Mouse (Mus musculus) kidney, embryonic 16.5 days (tissue): ENCODE measurements around the gene Mpp6. TPM values are rescaled to one million over a fixed set of nuclear protein-coding genes. Genes with fewer than 3 reads are reported as not detected.

Experiments
- ATAC-seq: fragments of 200-750 bp; cut with Nextera tagmentation; 2 replicates; pipeline ENCODE4 v1.8.0; 2017; ENCODE audit warnings: moderate TSS enrichment; ENCODE audit not compliant: low FRiP score, low TSS enrichment
- H3K27ac ChIP-seq: fragments of 300-500 bp; sonication (generic); 2 replicates; pipeline ENCODE4 v1.5.1; 2014; ENCODE audit warnings: low read length
- H3K27me3 ChIP-seq: fragments of 300-500 bp; sonication (generic); 2 replicates; pipeline ENCODE4 v1.6.1; 2014; ENCODE audit warnings: low read length, control low read depth, mixed read lengths; ENCODE audit not compliant: insufficient read depth
- H3K36me3 ChIP-seq: fragments of 300-500 bp; sonication (generic); 2 replicates; pipeline ENCODE4 v1.6.1; 2014; ENCODE audit warnings: low read length, control low read depth, mixed read lengths; ENCODE audit not compliant: insufficient read depth
- H3K4me1 ChIP-seq: fragments of 300-500 bp; sonication (generic); 2 replicates; pipeline ENCODE4 v1.6.1; 2014; ENCODE audit warnings: low read length, control low read depth, mixed read lengths; ENCODE audit not compliant: insufficient read depth
- H3K4me2 ChIP-seq: fragments of 300-500 bp; sonication (generic); replicated peaks from 2 replicates; pipeline ENCODE4 v1.6.1; 2014; ENCODE audit warnings: low read depth, low read length
- H3K4me3 ChIP-seq: fragments of 300-500 bp; sonication (generic); 2 replicates; pipeline ENCODE4 v1.5.1; 2014; ENCODE audit warnings: mild to moderate bottlenecking, low read length
- H3K9ac ChIP-seq: fragments of 300-500 bp; sonication (generic); replicated peaks from 2 replicates; pipeline ENCODE4 v1.6.1; 2014; ENCODE audit warnings: low read length
- H3K9me3 ChIP-seq: fragments of 300-500 bp; sonication (generic); 2 replicates; pipeline ENCODE4 v1.6.1; 2016; ENCODE audit warnings: low read length, control low read depth
- WGBS: fragments of 180-500 bp; shearing (Covaris S2); extraction: QIAGEN DNeasy Blood & Tissue Kit; methylation state at CpG from one replicate; pipeline ENCODE4 v1.1.7; 2014; 5-methylcytosine and 5-hydroxymethylcytosine counted together
- polyA plus RNA-seq: library from polyadenylated mRNA; unstranded; fragments of >200 nt; fragmentation: Nextera tagmentation; extraction: Ambion mirVana; gene quantifications from 2 replicates; pipeline ENCODE4 v1.2.1, GENCODE M21; 2015

The Mpp6 gene
- polyA plus RNA-seq: 81.5 and 84.7 TPM in 2 replicates

- ATAC-seq: peak; percentile 95
- peaks cover 27% of the 10 kb centered on the region for H3K4me1 ChIP-seq
- peak within 1 kb of the TSS; percentile 83 for H3K27ac ChIP-seq
- no peaks in the 10 kb centered on the region for H3K9me3 ChIP-seq
- no peaks in the 10 kb centered on the region for H3K36me3 ChIP-seq
- H3K9ac ChIP-seq: peak within 1 kb of the TSS; percentile 93
- H3K4me2 ChIP-seq: peak within 1 kb of the TSS; percentile 91
- peak within 1 kb of the TSS; percentile 92 for H3K4me3 ChIP-seq
- WGBS: under 1% methylated on average over 50 of the region's 74 CpGs
- no peaks in the 10 kb centered on the region for H3K27me3 ChIP-seq
These were observed at the start of gene Mpp6 for GRCm38 (mm10) chr6:50109757-50110378. Gene Mpp6, plus strand, starts transcription at chr6:50110241.

GRCm38 (mm10) chr6:50066172-50066571, 43.9 kb upstream of the Mpp6 start:
- Histone ChIP-seq H3K4me1 (no peaks in the 10 kb centered on the region), H3K4me2 (no peak overlapping the region), H3K27ac (no peak overlapping the region), H3K27me3 (no peaks in the 10 kb centered on the region), H3K4me3 (no peak overlapping the region), H3K36me3 (no peaks in the 10 kb centered on the region), H3K9ac (no peak overlapping the region), H3K9me3 (no peaks in the 10 kb centered on the region)
- ATAC-seq: no peak
- WGBS: 90% methylated on average over 6 of the region's 6 CpGs

GRCm38 (mm10) chr6:50068490-50068889, 41.6 kb upstream of the Mpp6 start:
- H3K27me3 ChIP-seq: no peaks in the 10 kb centered on the region
- H3K36me3 ChIP-seq: no peaks in the 10 kb centered on the region
- no peak for ATAC-seq
- H3K27ac ChIP-seq: no peak overlapping the region
- H3K4me3 ChIP-seq: no peak overlapping the region
- H3K4me2 ChIP-seq: no peak overlapping the region
- H3K9ac ChIP-seq: no peak overlapping the region
- no peaks in the 10 kb centered on the region for H3K4me1 ChIP-seq
- H3K9me3 ChIP-seq: no peaks in the 10 kb centered on the region

- Histone ChIP-seq H3K36me3 (no peaks in the 10 kb centered on the region), H3K27me3 (no peaks in the 10 kb centered on the region; the same call in 1 of the 2 replicates), H3K27ac (no peak overlapping the region), H3K9me3 (no peaks in the 10 kb centered on the region), H3K4me1 (no peaks in the 10 kb centered on the region), H3K9ac (no peak overlapping the region), H3K4me2 (no peak overlapping the region), H3K4me3 (no peak overlapping the region)
- 89% methylated on average over 3 of the region's 3 CpGs for WGBS
- ATAC-seq: no peak
These were observed 34.8 kb upstream of the Mpp6 start for GRCm38 (mm10) chr6:50075248-50075647.

- no peak for ATAC-seq
These were observed 33.6 kb upstream of the Mpp6 start for GRCm38 (mm10) chr6:50076473-50076872.

GRCm38 (mm10) chr6:50080431-50080830, 29.6 kb upstream of the Mpp6 start:
- Histone ChIP-seq H3K9ac (no peak overlapping the region), H3K27ac (no peak overlapping the region), H3K4me3 (no peak overlapping the region), H3K4me2 (no peak overlapping the region), H3K4me1 (no peaks in the 10 kb centered on the region), H3K36me3 (no peaks in the 10 kb centered on the region), H3K27me3 (no peaks in the 10 kb centered on the region; the same call in 1 of the 2 replicates), H3K9me3 (no peaks in the 10 kb centered on the region)
- no peak for ATAC-seq
- whole genome bisulfite sequencing: 76% methylated on average over 7 of the region's 7 CpGs

More at GRCm38 (mm10) chr6:50076473-50076872, 33.6 kb upstream of the Mpp6 start:
- Histone ChIP-seq H3K4me3 (no peak overlapping the region), H3K27me3 (no peaks in the 10 kb centered on the region; the same call in 1 of the 2 replicates), H3K4me2 (no peak overlapping the region), H3K9me3 (no peaks in the 10 kb centered on the region), H3K4me1 (no peaks in the 10 kb centered on the region), H3K36me3 (no peaks in the 10 kb centered on the region), H3K27ac (no peak overlapping the region), H3K9ac (no peak overlapping the region)
- WGBS: 38% methylated on average over 2 of the region's 2 CpGs

- Histone ChIP-seq H3K4me2 (no peak overlapping the region), H3K9ac (no peak overlapping the region), H3K36me3 (no peaks in the 10 kb centered on the region), H3K27ac (no peak overlapping the region), H3K9me3 (no peaks in the 10 kb centered on the region), H3K4me1 (no peaks in the 10 kb centered on the region), H3K4me3 (no peak overlapping the region), H3K27me3 (no peaks in the 10 kb centered on the region)
- ATAC-seq: no peak
- 86% methylated on average over 4 of the region's 4 CpGs for WGBS
These were observed 24.8 kb upstream of the Mpp6 start for GRCm38 (mm10) chr6:50085206-50085605.

- WGBS: 80% methylated on average over 5 of the region's 5 CpGs
- no peak for ATAC-seq
- Histone ChIP-seq H3K27ac (no peak overlapping the region), H3K4me2 (no peak overlapping the region), H3K27me3 (no peaks in the 10 kb centered on the region), H3K9me3 (peaks cover 2% of the 10 kb centered on the region; the same call in 1 of the 2 replicates), H3K36me3 (no peaks in the 10 kb centered on the region), H3K4me1 (no peaks in the 10 kb centered on the region), H3K4me3 (no peak overlapping the region), H3K9ac (no peak overlapping the region)
These were observed 20.7 kb upstream of the Mpp6 start for GRCm38 (mm10) chr6:50089333-50089732.

- Histone ChIP-seq H3K4me1 (no peaks in the 10 kb centered on the region), H3K9ac (no peak overlapping the region), H3K9me3 (peaks cover 5% of the 10 kb centered on the region; the same call in 1 of the 2 replicates), H3K4me3 (no peak overlapping the region), H3K36me3 (no peaks in the 10 kb centered on the region), H3K4me2 (no peak overlapping the region), H3K27me3 (no peaks in the 10 kb centered on the region), H3K27ac (no peak overlapping the region)
- no peak for ATAC-seq
- WGBS: 71% methylated on average over 7 of the region's 7 CpGs
These were observed 19.8 kb upstream of the Mpp6 start for GRCm38 (mm10) chr6:50090221-50090620.

GRCm38 (mm10) chr6:50091462-50092154, 18.4 kb upstream of the Mpp6 start:
- H3K9ac ChIP-seq: no peak overlapping the region
- 78% methylated on average over 7 of the region's 7 CpGs for WGBS

More at GRCm38 (mm10) chr6:50091462-50092154, 18.4 kb upstream of the Mpp6 start:
- no peak for ATAC-seq
- H3K4me3 ChIP-seq: no peak overlapping the region
- no peaks in the 10 kb centered on the region for H3K36me3 ChIP-seq
- H3K27ac ChIP-seq: no peak overlapping the region
- H3K4me2 ChIP-seq: no peak overlapping the region
- peaks cover 5% of the 10 kb centered on the region; the same call in 1 of the 2 replicates for H3K9me3 ChIP-seq
- no peaks in the 10 kb centered on the region for H3K4me1 ChIP-seq
- no peaks in the 10 kb centered on the region for H3K27me3 ChIP-seq
